Mouse (Mus musculus) left cerebral cortex, postnatal 4 days (tissue): ENCODE data around the gene Fam126a. TPM values are rescaled to one million over a fixed set of nuclear protein-coding genes. Genes with fewer than 3 reads are reported as not detected.
A peak's percentile ranks its signal among the peaks of the same experiment; 100 is the strongest.

Experiments
- DNase-seq: peaks from one replicate; pipeline ENCODE4 v3.0.0-alpha.2; 2022
- intact Hi-C: fragments of 180-260 bp; cut with DNase I; formaldehyde crosslinking; loops from one replicate; pipeline ENCODE4 v1.15.1; 2025
- total RNA-seq, 2 experiments: library from RNA; stranded (reverse); gene quantifications; 2 replicates each; pipeline ENCODE4 v1.2.3; 2021

Gene Fam126a
- total RNA-seq, 2 experiments from 2014 or later: 62.8 to 73.1 TPM

- no peak for DNase-seq
- intact Hi-C loops: no loop called here
Measured at GRCm38 (mm10) chr5:23994929-23995328, 35.6 kb downstream of the Fam126a start.

- intact Hi-C loops: no loop called here
Measured at GRCm38 (mm10) chr5:23994231-23994630, 36.3 kb downstream of the Fam126a start.

GRCm38 (mm10) chr5:23993553-23993894, 37.0 kb downstream of the Fam126a start:
- intact Hi-C loops: no loop called here
- no peak for DNase-seq

More at GRCm38 (mm10) chr5:23994231-23994630, 36.3 kb downstream of the Fam126a start:
- DNase-seq: no peak

GRCm38 (mm10) chr5:23992876-23993552, 37.5 kb downstream of the Fam126a start:
- intact Hi-C loops: no loop called here
- peak; percentile 7 for DNase-seq

- DNase-seq: no peak
- intact Hi-C loops: no loop called here
Measured at GRCm38 (mm10) chr5:23990001-23990400, 40.5 kb downstream of the Fam126a start.

GRCm38 (mm10) chr5:23987792-23988191, 42.7 kb downstream of the Fam126a start:
- intact Hi-C loops: no loop called here
- no peak for DNase-seq

GRCm38 (mm10) chr5:23982081-23982480, 48.4 kb downstream of the Fam126a start:
- no peak for DNase-seq
- intact Hi-C loops: no loop called here

- DNase-seq: no peak
- intact Hi-C loops: no loop called here
Measured at GRCm38 (mm10) chr5:23978516-23978915, 52.0 kb downstream of the Fam126a start.

- intact Hi-C loops: no loop called here
- no peak for DNase-seq
Measured at GRCm38 (mm10) chr5:23974994-23975575, 55.4 kb downstream of the Fam126a start.

- intact Hi-C loops: no loop called here
- DNase-seq: peak; percentile 48
Measured at GRCm38 (mm10) chr5:23967705-23968104, 62.8 kb downstream of the Fam126a start.

DNA sequence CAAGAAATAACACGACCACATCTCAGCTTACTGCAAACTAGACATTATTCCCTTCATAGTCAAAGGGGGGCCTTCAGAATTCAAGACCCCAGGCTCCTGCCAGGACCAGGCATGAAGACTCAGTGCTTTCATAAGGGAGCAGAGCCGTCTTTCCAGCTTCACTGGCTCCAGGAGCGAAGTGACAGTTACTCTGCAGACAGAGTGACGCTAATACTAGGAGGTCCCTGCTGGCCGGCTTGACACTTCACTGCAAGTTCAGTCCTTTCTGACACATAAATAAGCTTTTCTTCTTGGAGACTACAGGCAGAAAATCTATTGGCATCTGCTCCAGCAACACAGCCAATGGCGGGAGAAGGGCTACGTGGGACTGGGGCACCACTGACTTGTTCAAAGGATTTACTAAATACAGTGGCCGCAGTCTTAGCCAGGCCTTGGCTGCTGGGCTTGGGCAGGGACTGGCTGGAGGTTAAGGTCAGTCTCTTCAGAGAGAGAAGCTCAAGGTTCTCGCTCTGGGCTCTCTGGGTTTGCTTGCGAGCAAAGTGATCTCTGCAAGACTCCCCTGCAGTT, 65.8 kb downstream of the Fam126a start:
- DNase-seq: peak; percentile 24
- intact Hi-C loops: no loop called here

GRCm38 (mm10) chr5:23953047-23953446, 77.4 kb downstream of the Fam126a start:
- DNase-seq: no peak
- intact Hi-C loops: no loop called here

DNA sequence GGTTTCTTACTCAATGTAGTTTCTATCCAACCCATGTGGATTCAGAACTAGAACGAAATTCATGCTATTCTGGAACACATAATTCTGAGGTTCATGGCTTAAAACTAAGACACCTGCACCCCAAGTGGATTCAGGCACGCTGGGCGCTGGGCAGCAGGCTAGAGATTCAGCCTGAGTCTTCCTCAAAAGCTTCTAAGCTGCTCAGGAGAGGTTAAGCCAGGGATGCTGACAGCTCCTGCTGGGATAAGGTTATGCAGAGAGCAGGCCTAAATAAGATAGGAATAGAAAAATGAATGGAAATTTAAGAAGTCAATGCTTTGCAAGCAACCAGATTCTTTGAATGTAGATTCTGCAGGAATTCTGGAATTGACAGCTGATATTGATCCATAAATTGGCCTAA, 82.4 kb downstream of the Fam126a start:
- intact Hi-C loops: no loop called here
- no peak for DNase-seq

DNA sequence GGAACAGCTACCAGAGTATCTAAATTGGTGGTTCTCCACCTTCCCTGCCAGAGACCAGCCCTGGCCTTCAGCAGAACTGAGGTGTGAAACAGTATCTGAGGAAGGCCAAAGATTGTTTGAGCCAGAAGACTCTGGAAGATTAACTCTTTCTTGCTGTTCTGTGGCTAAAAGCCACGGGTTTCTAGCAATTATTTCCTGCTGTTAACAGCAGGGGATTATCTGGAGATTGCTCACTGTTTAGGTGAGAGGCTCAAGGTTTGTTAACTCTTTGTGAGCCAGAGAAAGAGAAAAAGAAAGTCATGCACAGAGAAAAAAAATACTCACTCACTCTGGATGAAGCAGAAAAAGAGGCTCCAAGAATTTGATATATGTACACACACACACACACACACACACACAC, 85.4 kb downstream of the Fam126a start:
- intact Hi-C loops: no loop called here
- no peak for DNase-seq

GRCm38 (mm10) chr5:23943534-23943933, 87.0 kb downstream of the Fam126a start:
- intact Hi-C loops: no loop called here
- DNase-seq: no peak

DNA sequence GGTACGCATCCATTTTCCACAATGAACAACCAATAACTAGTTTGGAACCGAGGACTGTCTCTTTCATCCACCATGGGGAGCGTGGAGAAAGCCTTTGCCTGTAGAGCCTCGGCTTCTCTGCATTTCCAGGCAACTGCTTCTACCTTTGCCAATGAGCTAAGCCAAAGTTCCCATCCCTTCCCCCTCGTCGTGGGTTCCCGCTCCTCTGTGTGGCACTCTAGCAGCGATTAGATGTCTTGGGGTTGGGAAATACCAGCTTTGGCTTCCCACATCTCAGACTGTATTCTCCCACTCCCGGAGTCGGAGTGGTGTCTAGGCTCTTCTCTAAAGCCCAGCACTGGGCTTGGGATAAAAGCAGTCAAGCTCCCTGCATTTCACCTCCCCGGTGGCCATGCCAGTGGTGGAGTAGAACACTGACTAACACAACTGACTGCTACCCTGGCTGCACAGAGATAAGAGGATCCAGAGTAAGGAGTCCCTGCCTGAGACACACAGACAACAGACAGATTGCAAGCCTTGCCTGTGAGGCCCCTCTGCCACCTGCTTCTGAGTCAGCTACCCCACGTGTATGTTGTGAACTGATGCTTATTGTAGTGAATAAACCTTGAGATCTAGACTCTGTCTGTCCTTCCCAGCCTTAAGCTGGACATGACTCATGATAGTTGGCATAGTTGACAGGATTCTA, 106.9 kb downstream of the Fam126a start:
- intact Hi-C loops: no loop called here

DNA sequence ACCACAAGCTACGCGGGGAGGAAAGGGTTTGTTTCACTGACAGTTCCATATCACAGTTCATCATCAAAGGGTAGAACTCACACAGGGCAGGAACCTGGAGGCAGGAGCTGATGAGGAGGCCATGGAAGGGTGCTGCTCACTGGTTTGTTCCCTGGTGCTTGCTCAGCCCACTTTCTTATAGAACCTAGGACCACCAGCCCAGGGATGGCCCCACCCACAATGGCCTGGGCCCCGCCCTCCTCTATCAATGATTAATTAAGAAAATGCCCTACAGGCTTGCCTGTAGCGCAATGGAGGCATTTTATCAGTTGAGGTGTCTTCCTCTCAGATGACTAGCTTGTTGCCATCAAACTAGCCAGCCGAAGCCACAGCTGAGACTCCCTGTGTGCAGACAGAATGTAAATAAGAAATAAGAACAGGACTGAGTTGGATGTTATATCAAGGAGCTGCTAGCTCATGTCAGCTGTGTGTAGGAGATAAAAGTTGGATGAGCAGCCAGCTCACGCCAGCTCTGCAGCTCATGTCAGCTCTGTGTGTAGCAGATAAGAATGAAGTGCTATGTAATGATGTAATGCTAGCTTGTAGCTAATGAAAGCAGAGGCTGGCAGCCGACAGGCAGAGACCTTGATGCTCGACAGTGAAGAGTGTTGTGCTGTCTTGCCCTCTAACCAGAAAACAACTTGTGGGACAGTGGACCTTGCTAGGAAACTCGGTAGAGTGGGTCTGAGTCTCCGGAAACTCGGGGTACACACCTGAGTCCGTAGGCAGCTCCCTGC, 107.8 kb downstream of the Fam126a start:
- intact Hi-C loops: no loop called here
- DNase-seq: no peak

More for the DNA sequence above, 106.9 kb downstream of the Fam126a start:
- no peak for DNase-seq

GRCm38 (mm10) chr5:23921316-23921715, 109.2 kb downstream of the Fam126a start:
- intact Hi-C loops: no loop called here
- DNase-seq: no peak

DNA sequence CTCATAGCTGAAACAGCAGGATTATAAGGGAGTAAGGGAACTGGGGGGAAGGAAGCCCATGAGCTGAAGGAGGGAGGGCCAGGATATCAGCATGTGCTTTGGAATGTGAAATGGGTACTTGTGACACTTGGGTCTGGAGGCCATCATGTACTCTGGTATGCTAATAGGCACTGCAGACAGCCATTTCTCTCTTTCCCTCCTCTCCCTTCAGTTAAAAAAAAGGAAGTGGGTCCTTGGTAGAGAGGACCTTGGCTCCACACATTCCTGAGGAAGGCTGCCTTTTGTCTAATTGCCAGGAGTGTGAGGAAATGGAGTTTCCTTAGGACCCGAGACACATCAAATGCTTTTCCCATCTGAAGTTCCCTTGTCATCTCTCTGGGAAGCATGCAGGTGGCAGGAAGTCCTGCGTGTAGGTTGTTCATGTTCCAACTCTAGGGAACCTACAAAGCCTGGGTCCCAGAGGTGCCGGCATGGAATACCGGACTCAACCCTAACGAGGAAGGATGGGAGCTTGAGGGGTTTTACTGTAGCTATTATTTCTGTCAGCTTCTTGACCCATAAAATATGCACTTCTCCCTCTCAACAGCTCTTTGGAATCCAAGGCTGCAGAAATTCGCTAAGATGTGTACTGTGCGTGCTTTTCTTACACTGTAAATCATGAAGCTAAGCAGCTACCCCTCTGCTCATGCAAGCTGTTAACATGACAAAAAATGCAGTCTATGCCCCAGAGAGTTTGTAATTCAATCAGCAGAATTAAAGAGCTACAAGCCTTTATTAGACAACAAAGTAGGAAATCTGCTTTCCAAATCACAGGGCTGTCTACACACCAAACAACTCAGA, 110.4 kb downstream of the Fam126a start:
- DNase-seq: no peak
- intact Hi-C loops: no loop called here

- DNase-seq: no peak
- intact Hi-C loops: no loop called here
Measured at GRCm38 (mm10) chr5:23917301-23917700, 113.2 kb downstream of the Fam126a start.
